Mouse (Mus musculus): ENCODE results near the gene Tnfsf15. TPM values are rescaled to one million over a fixed set of nuclear protein-coding genes. Genes with fewer than 3 reads are reported as not detected.
A peak's percentile ranks its signal among the peaks of the same experiment; 100 is the strongest.

Gene Tnfsf15
- not detected in 2 replicates for polyA plus RNA-seq (2015; fragmentation: Nextera tagmentation; extraction: Ambion mirVana)

DNA sequence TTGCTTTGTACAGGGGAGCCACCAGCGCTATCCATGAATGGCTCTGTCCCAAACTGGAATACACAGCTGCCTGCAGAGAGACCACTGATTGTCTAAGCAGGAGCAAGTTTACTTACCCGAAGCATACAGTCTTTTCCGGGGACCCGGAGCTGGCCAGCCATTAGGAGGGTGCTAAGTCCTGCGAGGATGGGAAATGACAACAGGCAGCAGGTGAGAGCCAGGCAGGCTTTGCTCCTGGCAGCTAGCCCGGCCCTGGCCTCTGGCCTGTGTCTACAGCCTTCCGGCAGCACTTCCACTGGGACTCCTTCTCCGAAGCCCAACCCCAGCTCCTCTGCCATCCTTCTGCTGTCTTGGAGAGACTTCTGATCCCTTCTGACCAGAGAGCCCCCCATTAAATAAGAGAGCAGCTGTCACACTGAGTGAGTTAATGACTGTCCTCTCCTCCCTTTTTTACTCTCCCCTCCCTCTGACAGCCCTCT, at the start of gene Tnfsf15:
Gene Tnfsf15, minus strand, starts transcription at position 421 of the 479 bp plus-strand sequence.
- Histone ChIP-seq H3K9ac (replicated peaks; ENCODE audit: low read depth, low read length) (no peak within 1 kb of the TSS), H3K4me2 (ENCODE audit: low read length) (no peak within 1 kb of the TSS), H3K4me3 (replicated peaks; ENCODE audit: low read length) (no peak within 1 kb of the TSS), H3K27me3 (replicated peaks; ENCODE audit: control insufficient read depth, insufficient read depth, low read length) (no peaks in the 10 kb centered on the region), H3K9me3 (ENCODE audit: control insufficient read depth, low read length) (no peaks in the 10 kb centered on the region), H3K36me3 (ENCODE audit: control insufficient read depth, insufficient read depth) (no peaks in the 10 kb centered on the region), H3K4me1 (replicated peaks; ENCODE audit: control insufficient read depth, insufficient read depth, low read length) (no peaks in the 10 kb centered on the region), H3K27ac (ENCODE audit: low read length) (no peak within 1 kb of the TSS)
- 57% methylated on average over 8 of the region's 8 CpGs for WGBS
- no peak for ATAC-seq

DNA sequence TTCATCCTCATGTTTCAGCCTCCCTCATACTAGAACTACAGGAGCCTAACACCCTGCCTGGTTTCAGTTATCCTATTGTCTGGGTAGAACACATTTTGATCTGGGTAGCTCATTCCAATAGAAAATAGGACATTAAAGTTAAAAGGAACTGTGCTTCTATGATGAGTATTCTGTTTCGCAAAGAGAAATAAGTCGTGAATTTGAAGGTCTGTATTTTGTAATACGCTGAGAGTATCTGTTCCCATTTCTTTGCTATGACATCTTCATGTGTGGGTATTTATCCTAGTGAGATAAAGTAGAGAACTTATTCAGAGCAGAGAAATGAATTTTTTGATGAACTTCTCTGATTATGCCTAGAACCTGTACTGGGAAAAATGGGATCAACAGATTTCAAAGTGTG, 47.4 kb upstream of the Tnfsf15 start:
- Histone ChIP-seq H3K4me1 (replicated peaks; ENCODE audit: control insufficient read depth, insufficient read depth, low read length) (no peaks in the 10 kb centered on the region), H3K9me3 (ENCODE audit: control insufficient read depth, low read length) (no peaks in the 10 kb centered on the region), H3K27ac (ENCODE audit: low read length) (no peak overlapping the region), H3K9ac (replicated peaks; ENCODE audit: low read depth, low read length) (no peak overlapping the region), H3K36me3 (ENCODE audit: control insufficient read depth, insufficient read depth) (no peaks in the 10 kb centered on the region), H3K27me3 (replicated peaks; ENCODE audit: control insufficient read depth, insufficient read depth, low read length) (no peaks in the 10 kb centered on the region), H3K4me2 (ENCODE audit: low read length) (no peak overlapping the region), H3K4me3 (replicated peaks; ENCODE audit: low read length) (no peak overlapping the region)
- WGBS, result 94% methylated on average over 3 of the region's 3 CpGs
- no peak for ATAC-seq

DNA sequence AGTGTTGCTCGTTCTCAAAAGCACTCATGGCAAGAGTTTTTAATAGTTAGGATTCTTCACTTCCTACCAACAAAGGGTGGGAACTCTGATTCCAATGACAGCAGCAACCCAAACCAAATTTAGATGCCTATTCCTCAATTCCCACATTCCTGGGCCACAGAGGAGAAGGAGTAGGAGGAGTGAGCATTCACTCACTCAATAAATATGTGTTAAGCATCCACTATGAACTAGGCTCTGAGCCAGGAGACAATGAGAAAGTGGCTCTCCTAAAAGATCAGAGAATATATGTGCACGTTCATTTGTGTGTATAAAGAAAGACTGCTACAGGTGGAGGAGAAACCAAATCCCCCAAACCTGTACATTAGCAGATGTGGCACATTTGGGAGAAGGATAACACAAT, 40.6 kb upstream of the Tnfsf15 start:
- Histone ChIP-seq H3K9me3 (ENCODE audit: control insufficient read depth, low read length) (no peaks in the 10 kb centered on the region), H3K4me2 (ENCODE audit: low read length) (no peak overlapping the region), H3K36me3 (ENCODE audit: control insufficient read depth, insufficient read depth) (no peaks in the 10 kb centered on the region), H3K9ac (replicated peaks; ENCODE audit: low read depth, low read length) (no peak overlapping the region), H3K27me3 (replicated peaks; ENCODE audit: control insufficient read depth, insufficient read depth, low read length) (no peaks in the 10 kb centered on the region), H3K27ac (ENCODE audit: low read length) (no peak overlapping the region), H3K4me1 (replicated peaks; ENCODE audit: control insufficient read depth, insufficient read depth, low read length) (no peaks in the 10 kb centered on the region), H3K4me3 (replicated peaks; ENCODE audit: low read length) (no peak overlapping the region)
- WGBS, result 84% methylated on average over 2 of the region's 2 CpGs
- no peak for ATAC-seq

DNA sequence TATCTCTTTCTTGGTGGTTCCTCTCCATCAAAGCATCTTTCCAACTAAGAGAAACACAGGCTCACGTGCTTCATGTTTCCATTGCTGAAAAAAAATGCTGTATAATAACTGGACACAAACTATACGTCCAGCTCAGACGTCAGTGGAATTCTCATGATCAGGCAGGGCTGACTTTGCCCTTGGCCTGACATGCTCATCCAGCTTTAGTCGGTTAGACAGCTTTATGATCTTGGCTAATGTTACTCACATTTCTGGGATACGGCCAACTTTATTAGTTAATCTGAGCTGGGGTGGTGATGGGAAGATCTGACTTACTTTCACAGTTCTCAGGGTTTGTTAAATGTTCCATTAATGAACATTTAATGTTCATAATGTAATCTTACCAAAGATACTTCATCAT, 38.9 kb upstream of the Tnfsf15 start:
- Histone ChIP-seq H3K9me3 (ENCODE audit: control insufficient read depth, low read length) (no peaks in the 10 kb centered on the region), H3K36me3 (ENCODE audit: control insufficient read depth, insufficient read depth) (no peaks in the 10 kb centered on the region), H3K4me2 (ENCODE audit: low read length) (no peak overlapping the region), H3K27ac (ENCODE audit: low read length) (no peak overlapping the region), H3K4me3 (replicated peaks; ENCODE audit: low read length) (no peak overlapping the region), H3K9ac (replicated peaks; ENCODE audit: low read depth, low read length) (no peak overlapping the region), H3K27me3 (replicated peaks; ENCODE audit: control insufficient read depth, insufficient read depth, low read length) (no peaks in the 10 kb centered on the region), H3K4me1 (replicated peaks; ENCODE audit: control insufficient read depth, insufficient read depth, low read length) (no peaks in the 10 kb centered on the region)
- ATAC-seq, result no peak
- WGBS, result 87% methylated on average over 5 of the region's 5 CpGs

DNA sequence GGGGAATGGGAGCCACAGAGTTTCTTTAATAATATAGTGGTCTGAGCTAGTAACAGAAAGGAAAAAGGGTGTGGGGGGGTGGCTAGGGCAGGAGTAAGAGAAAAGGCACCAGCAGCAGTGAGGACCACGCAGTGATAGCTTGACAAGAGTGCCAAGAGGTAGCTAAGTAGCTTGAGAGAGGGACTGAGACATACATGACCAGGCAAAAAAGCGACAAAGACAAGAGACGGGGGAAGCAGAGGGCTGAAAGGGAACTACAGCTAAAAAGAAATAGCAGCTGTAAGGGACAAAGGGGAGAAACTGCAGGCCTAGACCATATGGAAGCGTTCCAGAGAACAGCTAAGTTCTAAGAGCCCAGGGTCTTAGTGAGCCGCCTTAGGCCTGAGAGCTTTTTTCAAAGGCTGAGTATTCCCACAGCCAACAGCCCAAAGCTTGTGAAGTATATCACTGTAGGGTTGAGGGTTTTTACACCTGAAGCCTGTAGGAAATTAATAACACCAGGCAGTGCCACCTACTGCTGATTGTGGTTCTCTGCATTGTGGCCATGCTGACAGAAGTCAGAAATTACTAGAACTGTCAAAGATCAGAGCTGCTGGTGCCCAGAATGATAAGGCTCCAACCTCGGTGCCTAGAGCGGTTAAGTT, 38.2 kb upstream of the Tnfsf15 start:
- Histone ChIP-seq H3K9me3 (ENCODE audit: control insufficient read depth, low read length) (no peaks in the 10 kb centered on the region), H3K27me3 (replicated peaks; ENCODE audit: control insufficient read depth, insufficient read depth, low read length) (no peaks in the 10 kb centered on the region), H3K36me3 (ENCODE audit: control insufficient read depth, insufficient read depth) (no peaks in the 10 kb centered on the region), H3K4me1 (replicated peaks; ENCODE audit: control insufficient read depth, insufficient read depth, low read length) (no peaks in the 10 kb centered on the region), H3K4me2 (ENCODE audit: low read length) (no peak overlapping the region), H3K9ac (replicated peaks; ENCODE audit: low read depth, low read length) (no peak overlapping the region), H3K4me3 (replicated peaks; ENCODE audit: low read length) (no peak overlapping the region), H3K27ac (ENCODE audit: low read length) (no peak overlapping the region)
- WGBS, result 64% methylated on average over 7 of the region's 7 CpGs
- peak; percentile 43; the same call in 1 of the 2 replicates for ATAC-seq

DNA sequence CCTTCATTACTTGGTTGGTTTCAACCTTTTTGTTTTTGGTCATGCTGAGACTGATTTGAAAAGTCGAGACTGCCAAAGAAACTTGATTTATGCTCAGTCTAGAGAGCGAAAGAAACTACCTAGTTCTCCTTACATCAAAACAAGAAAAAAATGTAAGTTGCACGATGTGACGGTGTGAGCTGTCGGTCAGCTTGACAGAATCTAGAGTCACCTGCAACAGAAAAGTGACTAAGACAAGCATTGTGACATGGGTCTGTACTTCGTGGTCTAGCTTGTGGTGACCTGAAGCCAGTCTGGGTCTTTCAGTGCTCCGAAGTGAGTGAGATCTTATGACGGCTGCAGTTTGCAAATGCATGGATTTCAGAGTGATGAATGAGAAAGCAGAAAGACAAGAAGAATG, 32.3 kb upstream of the Tnfsf15 start:
- WGBS, result 90% methylated on average over 8 of the region's 8 CpGs
- H3K27me3 ChIP-seq (replicated peaks; ENCODE audit: control insufficient read depth, insufficient read depth, low read length), result no peaks in the 10 kb centered on the region
- ATAC-seq, result no peak

DNA sequence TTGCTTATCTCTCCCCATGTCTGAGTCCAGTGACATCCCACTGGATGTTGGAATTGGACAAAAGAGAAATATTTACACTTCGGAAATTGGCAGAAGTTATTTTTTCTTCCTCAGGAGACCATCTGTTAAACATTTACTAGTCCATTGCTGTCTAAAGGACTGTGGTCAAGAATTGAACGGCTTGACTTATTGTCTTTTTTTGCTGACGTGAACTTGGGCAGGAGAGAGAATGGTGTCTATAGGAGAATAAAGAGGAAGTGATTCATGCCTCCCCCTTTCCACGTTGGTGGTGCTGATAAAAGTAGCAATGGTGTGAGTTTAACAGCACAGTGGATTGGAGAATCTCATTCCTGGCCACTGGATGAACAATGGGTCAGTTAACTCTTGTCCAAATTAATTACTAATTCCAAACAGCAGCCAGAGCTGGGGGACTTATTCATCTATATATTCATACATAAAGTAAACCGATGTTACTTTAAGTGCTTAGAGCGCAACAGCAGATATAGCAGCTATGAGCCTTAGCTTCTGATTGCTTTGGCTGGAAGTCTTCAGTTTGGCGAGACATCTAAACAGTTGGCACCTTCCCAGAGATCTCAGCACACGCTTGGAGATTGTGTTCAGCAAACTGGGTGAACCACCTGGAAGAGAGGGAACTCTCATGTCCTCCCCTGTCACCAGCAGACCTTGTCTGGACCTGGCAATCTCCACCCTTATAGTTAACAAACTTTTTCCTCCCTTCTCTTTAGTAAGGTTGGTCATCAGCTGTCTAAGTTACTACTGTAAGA, 28.6 kb upstream of the Tnfsf15 start:
- no peak overlapping the region for H3K4me3 ChIP-seq (replicated peaks; ENCODE audit: low read length)
- H3K9me3 ChIP-seq (ENCODE audit: control insufficient read depth, low read length), result no peaks in the 10 kb centered on the region
- WGBS, result 76% methylated on average over 8 of the region's 8 CpGs
- ATAC-seq, result no peak
- no peaks in the 10 kb centered on the region for H3K27me3 ChIP-seq (replicated peaks; ENCODE audit: control insufficient read depth, insufficient read depth, low read length)
- H3K4me1 ChIP-seq (replicated peaks; ENCODE audit: control insufficient read depth, insufficient read depth, low read length), result no peaks in the 10 kb centered on the region
- H3K9ac ChIP-seq (replicated peaks; ENCODE audit: low read depth, low read length), result no peak overlapping the region
- no peak overlapping the region for H3K27ac ChIP-seq (ENCODE audit: low read length)
- H3K36me3 ChIP-seq (ENCODE audit: control insufficient read depth, insufficient read depth), result no peaks in the 10 kb centered on the region
- no peak overlapping the region for H3K4me2 ChIP-seq (ENCODE audit: low read length)

More for the DNA sequence above, 32.3 kb upstream of the Tnfsf15 start:
- no peak overlapping the region for H3K27ac ChIP-seq (ENCODE audit: low read length)
- no peak overlapping the region for H3K4me3 ChIP-seq (replicated peaks; ENCODE audit: low read length)
- H3K9me3 ChIP-seq (ENCODE audit: control insufficient read depth, low read length), result no peaks in the 10 kb centered on the region
- H3K9ac ChIP-seq (replicated peaks; ENCODE audit: low read depth, low read length), result no peak overlapping the region
- H3K4me2 ChIP-seq (ENCODE audit: low read length), result no peak overlapping the region
- H3K36me3 ChIP-seq (ENCODE audit: control insufficient read depth, insufficient read depth), result no peaks in the 10 kb centered on the region
- H3K4me1 ChIP-seq (replicated peaks; ENCODE audit: control insufficient read depth, insufficient read depth, low read length), result no peaks in the 10 kb centered on the region

DNA sequence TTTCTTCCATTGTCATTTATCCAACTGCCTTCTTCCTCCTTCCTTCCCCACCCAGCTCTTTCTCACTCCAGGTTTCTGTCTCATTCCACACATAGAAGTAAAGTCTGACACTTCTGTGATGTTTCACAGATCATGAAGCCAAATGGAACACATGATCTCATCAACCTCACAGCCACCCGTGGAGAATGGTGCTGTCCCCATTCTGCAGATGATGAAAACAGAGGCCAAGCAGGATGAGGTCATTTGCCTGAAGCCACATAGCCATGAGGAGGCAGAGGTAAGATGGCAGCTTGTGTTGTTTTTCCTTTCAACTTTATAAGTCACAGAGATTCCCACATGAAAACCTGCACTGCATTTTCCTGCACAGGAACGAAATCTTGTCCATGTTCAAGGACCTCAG, 27.6 kb upstream of the Tnfsf15 start:
- WGBS, result 80% methylated on average over 2 of the region's 2 CpGs

DNA sequence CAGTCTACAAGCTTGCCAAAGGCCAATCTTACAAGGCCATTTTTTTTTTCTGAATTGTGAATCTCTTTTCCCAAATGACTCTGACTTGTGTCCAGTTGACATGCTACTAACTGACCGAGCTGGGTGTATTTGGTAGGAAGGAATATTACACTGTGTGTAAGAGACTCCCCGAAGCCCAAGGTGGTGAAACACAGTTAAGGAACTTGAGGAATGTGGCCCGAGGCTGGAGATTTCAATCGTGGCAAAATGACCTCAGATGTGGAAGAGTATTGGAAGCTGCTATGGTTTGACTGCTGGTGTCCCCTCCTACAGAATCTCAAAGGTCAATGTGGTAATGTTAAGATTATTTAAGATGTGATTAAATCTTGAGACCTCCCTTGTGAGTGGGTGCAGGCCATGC, 26.4 kb upstream of the Tnfsf15 start:
- no peak for ATAC-seq
- 88% methylated on average over 4 of the region's 4 CpGs for WGBS
- Histone ChIP-seq H3K27ac (ENCODE audit: low read length) (no peak overlapping the region), H3K4me3 (replicated peaks; ENCODE audit: low read length) (no peak overlapping the region), H3K4me1 (replicated peaks; ENCODE audit: control insufficient read depth, insufficient read depth, low read length) (no peaks in the 10 kb centered on the region), H3K27me3 (replicated peaks; ENCODE audit: control insufficient read depth, insufficient read depth, low read length) (no peaks in the 10 kb centered on the region), H3K9ac (replicated peaks; ENCODE audit: low read depth, low read length) (no peak overlapping the region), H3K4me2 (ENCODE audit: low read length) (no peak overlapping the region), H3K36me3 (ENCODE audit: control insufficient read depth, insufficient read depth) (no peaks in the 10 kb centered on the region), H3K9me3 (ENCODE audit: control insufficient read depth, low read length) (no peaks in the 10 kb centered on the region)

More for the DNA sequence above, 27.6 kb upstream of the Tnfsf15 start:
- Histone ChIP-seq H3K4me2 (ENCODE audit: low read length) (no peak overlapping the region), H3K27ac (ENCODE audit: low read length) (no peak overlapping the region), H3K36me3 (ENCODE audit: control insufficient read depth, insufficient read depth) (no peaks in the 10 kb centered on the region), H3K4me1 (replicated peaks; ENCODE audit: control insufficient read depth, insufficient read depth, low read length) (no peaks in the 10 kb centered on the region), H3K9ac (replicated peaks; ENCODE audit: low read depth, low read length) (no peak overlapping the region), H3K4me3 (replicated peaks; ENCODE audit: low read length) (no peak overlapping the region), H3K27me3 (replicated peaks; ENCODE audit: control insufficient read depth, insufficient read depth, low read length) (no peaks in the 10 kb centered on the region), H3K9me3 (ENCODE audit: control insufficient read depth, low read length) (no peaks in the 10 kb centered on the region)
- no peak for ATAC-seq
